Mouse (Mus musculus): ENCODE data around the gene Fgfr2.

GRCm38 (mm10) chr7:132892311-132892661 is 230.9 kb downstream of the Fgfr2 start:
- TF ChIP-seq CTCF (IDR thresholded peaks at IDR 0.05; ENCODE audit: borderline replicate concordance, insufficient read depth, low read length): no peak
- TF ChIP-seq POLR2A (IDR thresholded peaks at IDR 0.05; ENCODE audit: low read depth, low read length): no peak
